Mouse (Mus musculus) naive thymus-derived CD4-positive, alpha-beta T cell, adult 2 months (primary cell): ENCODE results near the gene Cd52.
"Not testable (repeated sequence)": the region's sequence is repeated elsewhere in the genome, so short reads cannot be mapped to it uniquely, and the experiment has no call there.

Experiments used
- DNase-seq: peaks from one replicate; pipeline ENCODE4 v3.0.0-alpha.2; 2011; ENCODE audit warnings: low read depth

The Cd52 gene

DNA sequence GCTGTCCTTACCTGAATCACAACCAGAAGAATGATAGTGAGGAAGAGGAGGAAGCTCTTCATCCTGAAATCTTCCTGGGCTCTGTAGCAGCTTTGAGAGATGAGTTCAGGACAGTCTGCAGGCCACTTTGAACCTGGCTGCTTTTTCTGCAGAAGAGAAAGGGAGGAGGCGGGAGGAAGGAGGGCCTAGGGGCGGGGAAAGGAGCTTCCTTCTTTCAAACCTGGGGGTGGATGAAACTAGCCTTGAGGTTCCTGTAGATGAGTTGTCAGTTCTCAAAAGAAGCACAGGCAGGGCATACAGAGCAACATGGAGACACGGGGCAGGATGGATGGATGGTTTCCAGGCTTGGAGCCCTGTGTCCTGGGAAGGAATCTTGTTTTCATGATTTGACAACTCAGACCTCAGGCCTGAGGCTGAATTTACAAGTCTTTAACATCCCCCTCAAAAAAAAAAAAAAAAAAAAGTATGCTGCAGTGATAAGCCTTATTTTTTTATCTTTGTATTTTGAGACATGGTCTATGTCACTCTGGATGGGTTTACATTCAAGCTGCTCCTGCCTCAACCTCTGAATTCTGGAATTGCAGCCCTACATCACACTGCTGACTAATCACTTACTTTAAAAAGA is at the start of gene Cd52:
TSS of gene Cd52 (minus strand) at position 160 of the 625 bp plus-strand sequence.
- peak; percentile 87 for DNase-seq

DNA sequence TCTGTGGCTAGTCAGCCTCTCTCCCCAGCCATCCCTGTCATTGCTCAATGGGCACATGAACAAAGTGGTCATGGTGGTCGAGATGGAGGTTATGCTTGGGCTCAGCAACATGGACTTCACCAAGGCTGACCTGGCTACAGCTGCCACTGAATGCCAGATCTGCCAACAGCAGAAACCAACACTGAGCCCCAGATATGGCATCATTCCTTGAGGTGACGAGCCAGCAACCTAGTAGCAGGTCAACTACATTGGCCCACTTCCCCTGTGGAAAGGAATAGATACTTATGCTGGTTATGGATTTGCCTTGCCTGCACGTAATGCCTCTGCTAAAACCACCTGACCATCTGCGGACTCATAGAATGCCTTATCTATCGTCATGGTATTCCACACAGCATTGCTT is 49.4 kb upstream of the Cd52 start:
- DNase-seq = not testable (repeated sequence)

DNA sequence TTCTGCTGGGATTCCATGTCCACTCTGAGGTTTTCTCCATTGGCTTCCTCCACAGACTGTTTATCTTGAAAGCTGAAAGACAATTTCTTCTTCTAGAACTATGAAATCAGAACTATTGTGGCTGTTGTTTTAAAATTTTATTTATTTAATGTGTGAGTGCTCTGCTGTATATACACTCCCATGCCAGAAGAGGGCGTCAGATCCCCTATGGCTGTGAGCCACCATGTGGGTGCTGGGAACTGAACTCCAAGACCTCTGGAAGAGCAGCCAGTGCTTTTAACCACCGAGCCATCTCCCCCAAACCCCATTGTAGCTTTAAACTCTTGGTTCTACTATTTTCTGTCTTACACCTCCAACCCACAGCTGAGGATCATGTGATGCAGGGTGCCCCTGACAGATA is 44.0 kb upstream of the Cd52 start:
- no peak for DNase-seq

DNA sequence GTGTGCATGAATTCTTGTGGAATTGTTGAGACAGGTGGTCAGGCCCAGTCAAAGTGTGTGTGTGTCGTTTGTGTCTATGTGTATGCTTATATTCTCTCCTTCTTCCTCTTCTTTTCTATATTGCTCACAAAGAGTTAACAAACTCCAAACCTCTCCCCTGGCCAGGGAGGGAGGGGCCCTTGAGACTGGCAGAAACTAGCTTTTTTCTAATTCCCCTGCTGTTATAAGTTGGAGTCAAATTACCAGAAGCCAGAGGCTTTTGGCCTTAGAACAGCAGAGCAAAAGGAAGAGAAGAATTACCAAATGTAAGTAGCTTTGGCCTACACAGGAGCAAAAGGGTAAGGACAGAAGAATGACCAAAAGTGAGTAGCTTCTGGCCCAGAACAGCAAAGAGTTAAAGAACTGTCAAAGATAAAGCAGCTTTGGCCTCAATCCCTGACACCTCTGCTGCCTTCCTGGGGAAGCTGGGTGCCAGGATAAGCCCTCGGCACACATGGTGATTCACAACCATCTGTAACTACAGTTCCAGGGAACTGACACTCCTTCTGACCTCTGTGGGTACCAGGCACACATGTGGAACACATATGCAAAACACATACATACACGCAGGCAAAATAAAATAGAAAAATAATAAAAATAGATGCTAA is 41.5 kb upstream of the Cd52 start:
- DNase-seq = no peak

DNA sequence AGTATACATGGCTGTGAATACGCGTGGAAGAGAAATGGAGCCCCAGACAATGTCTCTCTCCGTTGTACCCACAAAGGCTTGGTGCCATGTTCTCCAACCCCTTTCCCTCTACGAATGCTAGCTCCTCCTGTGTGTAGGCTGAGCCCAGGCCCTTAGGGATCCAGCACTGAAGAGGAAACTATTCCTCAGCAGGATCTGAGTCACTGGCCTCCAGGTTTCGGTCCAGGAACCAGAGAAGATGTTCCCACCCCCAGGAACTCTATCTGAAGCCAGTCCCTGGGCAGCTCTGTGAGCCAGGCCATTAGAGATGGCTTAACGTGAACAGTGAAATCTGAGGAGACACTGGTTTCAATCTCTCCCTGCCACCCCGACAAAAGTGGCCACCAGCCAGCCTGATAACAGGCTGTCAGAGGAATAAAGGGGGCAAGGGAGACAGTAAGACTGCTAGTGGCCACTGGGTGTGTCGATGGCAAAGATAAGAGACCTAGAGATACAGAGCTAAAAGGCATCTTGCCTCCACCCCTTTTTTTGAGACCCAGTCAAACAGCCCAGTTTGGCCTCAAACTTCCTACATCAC is 37.7 kb upstream of the Cd52 start:
- no peak for DNase-seq

DNA sequence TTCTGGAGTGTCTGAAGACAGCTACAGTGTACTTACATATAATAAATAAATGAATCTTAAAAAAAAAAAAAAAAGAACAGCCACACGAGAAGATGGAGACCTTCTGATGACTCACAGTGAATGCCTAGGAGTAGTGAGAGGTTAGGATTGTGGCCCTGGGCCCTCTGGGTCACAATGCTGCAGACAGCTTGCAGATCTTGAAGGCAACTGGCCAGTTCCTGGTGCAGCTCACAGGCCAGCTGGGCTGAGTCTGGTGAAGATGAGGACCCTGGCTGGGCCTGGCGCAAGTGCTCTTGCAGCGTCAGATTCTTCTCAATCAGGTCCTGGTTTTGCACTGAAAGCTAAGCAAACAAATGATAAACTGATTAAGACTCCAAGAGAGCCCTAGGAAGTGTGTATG is 37.2 kb upstream of the Cd52 start:
- DNase-seq = no peak

DNA sequence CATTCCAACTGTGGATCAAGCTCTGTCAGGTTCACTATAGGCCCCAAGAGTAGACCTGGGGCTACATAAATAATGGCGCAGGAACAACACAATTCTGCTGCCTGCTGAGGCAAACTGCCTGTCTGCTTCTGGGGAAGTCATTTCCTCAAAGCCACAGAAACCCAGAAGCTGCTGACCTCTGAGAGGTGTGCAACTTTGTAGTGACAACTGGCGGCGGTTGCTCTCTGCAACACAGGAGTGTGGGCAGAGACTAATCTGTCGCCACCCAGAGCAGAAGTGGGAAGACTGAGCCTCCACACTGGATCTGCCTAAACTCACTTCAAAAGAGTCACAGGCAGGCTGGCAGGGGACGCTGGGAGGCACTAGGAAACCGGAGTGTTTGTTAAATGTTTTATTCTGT is 34.6 kb upstream of the Cd52 start:
- no peak for DNase-seq

DNA sequence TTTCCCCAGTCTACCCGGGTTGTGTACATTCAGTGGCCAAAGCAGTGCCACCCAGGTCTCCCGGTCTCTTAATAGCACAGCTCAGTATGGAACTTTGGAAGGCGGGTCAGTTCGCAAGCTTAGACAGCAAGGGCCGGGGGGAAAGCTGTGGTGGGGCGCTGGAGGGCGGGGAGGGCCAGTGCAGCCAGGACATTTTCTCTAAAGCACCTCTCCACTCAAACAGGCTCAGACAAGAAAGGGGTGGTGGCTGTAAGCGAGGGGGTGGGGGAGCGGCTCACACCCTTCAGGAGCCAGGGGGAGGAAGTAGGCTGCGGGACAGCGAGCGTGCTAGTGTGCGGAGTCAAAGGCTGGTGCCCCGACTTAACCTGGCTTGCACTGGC is 34.1 kb upstream of the Cd52 start:
- DNase-seq = peak; percentile 72

DNA sequence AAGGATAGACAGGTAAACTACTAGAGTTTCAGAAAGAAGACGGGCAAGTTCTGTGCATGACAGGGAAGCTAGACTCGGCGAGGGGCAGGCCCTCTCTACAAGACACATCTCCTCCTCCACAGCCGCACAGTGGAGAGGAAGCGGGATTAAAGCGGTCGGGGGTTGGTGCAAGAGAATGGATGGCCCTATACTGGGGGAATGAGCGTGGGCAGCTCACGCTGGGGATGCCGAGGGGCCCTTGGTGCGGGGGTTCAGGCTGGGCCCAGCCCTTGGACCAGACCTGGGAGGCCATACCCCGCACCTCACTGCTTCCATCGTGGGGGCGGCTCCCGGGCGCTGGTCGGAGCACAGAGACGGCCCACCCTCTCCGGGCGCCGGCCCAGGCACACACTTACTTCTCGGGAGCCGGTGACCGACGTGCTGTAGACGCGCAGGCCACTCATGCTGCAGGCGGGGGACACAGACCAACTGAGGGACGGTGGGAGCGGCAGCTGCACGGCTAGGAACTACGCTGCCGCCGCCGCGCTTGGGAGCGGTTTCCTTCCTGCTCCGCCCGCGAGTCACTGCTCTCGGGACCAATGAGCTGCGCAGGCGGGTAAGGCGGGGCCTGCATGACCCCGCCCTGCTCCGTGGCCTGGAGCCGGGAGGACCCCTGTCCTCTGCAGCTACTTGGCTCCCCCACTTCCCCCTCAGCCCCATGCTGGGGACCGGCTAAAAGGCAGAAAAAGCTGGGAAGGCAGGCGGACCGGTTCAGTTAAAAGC is 33.5 kb upstream of the Cd52 start, which contains the start of gene Sh3bgrl3:
TSS of gene Sh3bgrl3 (minus strand) at position 569 of the 762 bp plus-strand sequence.
- peak; percentile 86 for DNase-seq

DNA sequence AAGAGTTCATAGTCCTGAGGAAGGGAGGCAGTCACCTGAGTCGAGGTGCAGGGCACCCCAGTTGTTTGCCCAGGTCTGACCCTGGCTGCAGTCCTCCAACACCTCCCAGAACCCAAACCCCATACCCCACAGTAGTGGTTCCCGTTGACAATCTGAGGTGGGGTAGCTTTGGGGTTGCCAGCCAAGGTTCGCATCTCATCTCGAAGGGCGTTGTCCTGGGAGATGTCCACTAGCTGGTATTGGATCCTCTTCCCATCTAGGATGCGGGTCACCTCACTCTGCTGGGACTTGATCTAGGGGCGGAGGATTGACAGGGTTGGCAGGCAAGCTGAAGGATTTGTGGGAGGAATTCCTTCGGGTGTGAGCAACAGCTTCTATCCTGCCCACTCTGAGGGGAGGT is 32.9 kb upstream of the Cd52 start:
- DNase-seq = no peak

DNA sequence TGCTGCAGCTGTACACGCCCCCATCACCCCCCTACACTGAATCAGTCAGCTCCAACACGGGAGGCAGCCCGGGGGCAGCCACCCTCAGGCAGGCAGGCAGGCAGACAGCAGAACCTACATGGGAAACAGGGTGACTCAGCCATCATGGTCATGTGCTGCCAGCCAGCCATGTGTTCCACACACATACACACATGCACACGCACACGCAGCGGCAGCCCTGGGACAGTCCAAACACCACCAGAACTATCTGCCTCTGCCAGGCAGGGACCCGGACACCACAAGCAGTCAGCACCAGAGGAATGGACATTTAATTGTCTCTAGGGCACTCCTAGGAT is 32.2 kb upstream of the Cd52 start:
- no peak for DNase-seq

DNA sequence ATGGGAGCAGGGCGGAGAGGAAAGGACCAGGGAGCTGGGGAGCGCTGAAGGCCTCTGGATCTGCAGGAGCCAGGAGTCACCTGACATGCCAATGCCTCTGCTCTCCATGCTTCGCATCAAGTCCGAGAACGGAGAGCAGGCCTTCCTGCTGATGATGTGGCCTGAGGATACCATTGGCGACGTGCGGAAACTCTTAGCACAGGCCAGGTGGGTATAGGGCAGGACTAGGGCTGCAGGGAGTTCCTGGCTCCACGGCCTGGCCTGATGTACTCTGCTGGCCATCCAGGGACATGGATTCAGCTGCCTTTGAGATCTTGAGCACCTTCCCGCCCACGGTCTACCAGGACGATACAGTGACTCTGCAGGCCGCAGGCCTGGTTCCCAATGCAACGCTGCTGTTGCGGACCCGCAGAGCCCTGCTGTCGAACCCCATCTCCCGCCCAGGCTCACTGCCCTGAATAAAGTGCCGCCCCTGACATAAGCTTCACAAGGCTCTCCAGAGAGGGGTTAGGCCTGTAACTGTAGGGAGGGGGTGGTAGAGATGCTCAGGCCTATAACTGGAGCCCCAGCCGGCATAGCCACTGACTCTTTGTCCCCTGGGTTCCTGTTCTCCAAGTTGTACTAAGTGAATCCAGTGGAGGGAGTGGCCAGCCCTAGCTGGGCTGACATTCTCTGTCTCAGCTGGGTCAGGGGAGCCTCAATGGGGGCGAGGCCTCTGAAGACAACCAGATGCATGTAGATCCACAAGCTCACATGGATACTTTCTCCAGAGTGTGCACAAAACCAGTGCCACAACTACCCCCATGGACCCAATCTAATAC is 31.6 kb upstream of the Cd52 start:
- DNase-seq = no peak

DNA sequence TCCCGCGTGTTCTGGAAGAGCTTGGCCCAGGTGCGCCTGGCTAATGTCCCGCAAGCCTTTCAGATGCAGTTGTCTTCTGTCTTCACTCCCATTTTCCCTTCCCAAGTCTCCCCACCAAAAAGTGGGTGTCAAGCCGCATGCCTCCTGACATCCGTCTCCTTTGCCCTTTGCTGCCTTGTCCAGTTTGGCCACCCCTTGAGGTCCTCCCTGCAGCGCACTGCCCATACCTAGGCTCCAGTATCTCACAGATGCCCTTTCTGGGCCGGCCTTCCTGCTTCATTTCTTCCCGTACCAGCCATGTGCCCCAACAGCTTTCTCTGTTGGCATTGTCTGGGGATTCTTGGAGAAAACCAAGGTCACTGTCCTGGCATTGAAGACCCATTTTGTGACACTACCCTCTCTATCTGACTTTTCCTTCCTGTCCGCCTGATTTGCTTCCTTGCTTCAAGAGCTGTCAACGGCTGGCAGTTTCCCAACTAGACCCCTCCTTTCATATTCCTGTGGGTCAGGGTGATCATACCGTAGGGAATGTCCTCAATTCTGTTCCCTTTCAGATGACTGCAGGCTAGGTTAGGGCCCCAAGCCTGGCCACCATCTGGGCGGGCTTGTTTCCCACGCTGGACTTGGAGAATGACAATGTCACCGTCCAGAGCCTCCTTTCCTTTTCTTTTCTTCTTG is 30.6 kb upstream of the Cd52 start:
- no peak for DNase-seq

DNA sequence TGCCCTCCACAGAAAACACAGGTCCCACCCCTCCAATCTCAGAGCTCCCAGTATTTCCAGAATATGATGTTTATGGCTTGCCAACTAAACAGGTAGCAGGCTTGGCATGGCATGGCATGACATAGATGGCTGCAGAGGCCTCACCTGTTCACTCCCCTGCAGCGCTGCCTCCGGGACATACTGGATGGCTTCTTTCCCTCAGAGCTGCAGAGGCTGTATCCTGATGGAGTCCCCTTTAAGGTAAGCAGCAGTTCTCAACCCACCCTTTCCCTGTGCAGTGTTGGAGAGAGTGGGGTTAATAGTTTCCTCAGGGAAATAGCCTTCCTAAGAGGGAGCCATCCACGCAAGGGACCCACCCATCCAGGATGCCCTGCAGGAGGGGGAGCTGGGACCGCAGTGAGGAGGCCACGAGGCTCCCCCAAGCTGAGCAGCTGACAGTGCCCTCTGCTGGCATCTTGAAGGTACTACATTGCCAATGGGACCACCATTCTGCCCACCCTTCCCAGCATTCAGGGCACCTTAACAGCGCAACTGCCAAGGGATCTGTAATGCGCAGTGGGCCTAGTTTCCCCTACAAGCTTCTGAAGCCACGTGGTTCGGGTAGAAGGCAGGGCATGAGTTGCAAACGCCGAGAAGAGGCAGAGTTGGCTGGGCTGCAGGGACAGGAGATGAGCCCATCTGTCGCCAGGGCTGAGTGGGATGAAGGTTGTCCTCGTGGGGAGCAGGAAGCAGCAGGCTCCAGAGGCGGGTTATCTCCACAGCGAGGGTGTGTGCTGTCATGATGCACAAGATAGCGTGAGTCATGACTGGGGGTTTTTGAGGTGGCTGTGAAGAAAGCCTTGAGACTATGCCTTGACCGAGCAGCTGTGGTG is 29.0 kb upstream of the Cd52 start:
- peak; percentile 86 for DNase-seq

DNA sequence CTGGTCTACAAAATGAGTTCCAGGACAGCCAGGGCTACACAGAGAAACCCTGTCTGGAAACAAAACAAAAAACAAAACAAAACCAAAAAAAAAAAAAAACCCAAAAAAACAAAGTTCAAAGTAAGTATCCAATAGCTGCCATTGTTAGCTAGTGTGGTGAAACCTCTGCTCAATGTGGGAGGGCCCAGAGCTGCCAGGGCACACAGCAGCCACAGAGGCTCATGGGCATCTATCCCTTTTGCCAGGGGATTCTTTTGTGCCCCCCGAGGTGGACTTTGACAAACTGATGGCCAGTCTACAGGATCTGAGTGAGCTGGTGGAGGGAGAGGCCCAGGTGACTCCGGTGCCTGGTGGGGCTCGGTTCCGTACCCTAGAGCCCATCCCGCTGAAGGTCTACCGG is 28.3 kb upstream of the Cd52 start:
- peak; percentile 35 for DNase-seq

DNA sequence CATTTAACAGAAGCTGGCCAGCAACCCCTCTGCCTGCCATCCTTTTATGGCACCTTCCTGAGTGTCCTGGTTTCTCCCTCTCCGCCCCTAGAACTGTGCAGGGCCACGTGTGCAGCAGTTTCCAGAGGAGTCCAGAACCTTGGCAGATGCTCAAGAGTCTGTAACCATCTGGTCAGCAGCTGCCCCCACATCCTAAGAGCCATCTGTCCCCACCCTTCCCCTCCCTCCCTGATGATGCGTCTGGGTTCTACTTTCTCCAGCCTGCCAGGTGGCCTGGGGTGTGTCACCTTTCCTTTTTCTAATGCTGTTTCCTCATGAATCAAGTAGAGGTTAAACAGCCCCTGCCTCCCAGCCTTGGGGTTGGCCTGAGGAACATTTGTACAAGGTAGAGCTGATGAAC is 27.4 kb upstream of the Cd52 start:
- peak; percentile 28 for DNase-seq

DNA sequence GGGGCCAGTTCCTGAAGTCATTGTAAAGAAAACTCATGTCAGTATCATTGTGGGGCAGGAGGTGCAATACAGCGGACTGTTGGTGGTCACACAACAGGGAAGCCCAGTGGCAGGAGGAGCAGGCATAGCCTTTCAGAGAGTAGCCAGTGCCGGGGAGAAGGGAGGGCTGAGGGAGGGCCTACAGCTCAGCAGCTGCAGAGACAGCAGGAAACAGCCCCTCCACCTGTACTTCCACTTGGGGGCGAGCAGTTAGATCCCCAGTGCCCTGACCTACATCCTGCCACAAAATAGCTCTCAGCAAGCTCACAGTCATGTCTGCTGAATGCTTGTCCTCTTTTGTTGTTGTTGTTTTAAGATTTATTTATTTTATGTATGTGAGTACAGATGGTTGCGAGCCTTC is 26.7 kb upstream of the Cd52 start:
- DNase-seq = peak; percentile 73

DNA sequence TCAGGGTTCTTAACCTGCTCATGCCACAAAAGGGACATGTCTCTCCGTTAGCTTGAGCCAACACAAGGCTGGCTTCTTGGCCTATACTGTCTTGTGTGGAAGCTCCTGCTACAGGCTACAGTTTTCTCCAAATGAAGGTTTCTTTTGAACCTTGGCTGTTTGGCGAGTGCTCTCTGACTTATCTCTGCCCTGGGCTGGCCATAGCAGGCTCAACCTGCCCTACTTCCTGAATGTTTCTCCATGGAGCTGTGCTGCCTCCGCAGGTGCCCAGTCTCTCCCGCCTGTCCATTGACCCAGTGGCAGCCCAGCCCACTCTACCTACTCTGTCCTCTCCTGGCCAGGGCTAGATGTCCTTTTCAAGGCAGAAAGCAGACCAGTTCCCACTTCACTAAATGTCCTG is 26.0 kb upstream of the Cd52 start:
- DNase-seq = peak; percentile 36

DNA sequence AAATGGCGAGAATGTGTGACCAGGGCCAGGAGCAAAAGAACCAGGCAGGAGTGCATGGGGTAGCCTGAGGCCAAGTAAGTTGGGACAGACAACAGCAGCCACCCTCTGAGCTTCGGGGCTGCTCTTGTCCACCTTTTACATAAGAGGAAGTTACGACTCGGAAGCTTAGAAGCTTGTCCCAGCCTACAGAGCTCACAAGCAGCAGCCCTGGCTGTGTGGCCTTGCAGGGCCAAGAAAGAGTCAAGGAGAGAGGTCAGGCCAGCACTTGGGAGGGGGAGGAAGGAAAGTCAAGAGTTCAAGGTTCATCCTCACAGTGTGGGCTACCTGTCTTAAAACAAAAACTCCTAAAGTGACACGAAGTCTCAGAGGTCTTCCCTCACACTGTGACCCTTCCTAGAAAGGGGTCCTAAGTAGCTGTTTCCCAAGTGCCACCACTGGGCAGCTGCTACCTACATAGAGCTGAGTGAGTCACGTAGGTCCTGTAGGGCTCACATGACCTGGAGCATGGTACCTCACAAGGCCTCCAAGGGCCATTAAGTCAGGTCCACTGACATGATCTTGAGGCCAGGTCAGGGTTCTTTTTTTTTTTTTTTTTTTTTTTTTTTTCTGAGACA is 25.4 kb upstream of the Cd52 start:
- DNase-seq = peak; percentile 46

DNA sequence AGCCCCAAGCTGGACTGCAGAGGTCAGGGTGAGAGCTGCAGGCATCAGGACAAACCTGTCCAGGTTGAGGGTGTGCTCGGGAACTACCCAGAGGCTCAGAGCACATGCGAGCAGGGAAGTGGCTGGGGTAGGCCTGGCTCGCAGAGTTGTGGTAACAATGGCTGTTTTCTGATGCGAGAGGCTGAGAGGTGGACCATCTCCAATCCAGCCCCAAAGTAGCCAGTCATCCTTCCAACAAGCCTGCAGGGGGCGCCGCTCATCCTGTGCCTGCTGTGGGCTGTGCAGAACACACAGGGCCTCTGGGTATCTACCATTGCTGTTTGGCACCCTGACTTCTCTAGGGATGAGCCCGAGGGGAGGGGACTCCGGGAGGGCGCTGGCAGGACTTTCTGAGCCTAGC is 24.8 kb upstream of the Cd52 start:
- peak; percentile 71 for DNase-seq
